Mouse (Mus musculus): ENCODE measurements around the gene Mycbp. TPM values are rescaled to one million over a fixed set of nuclear protein-coding genes. Genes with fewer than 3 reads are reported as not detected.

The Mycbp gene
- total RNA-seq, 2 experiments from 2014 or later = 18.3 to 19.5 TPM

- intact Hi-C loops (cut with DNase I) = no loop called here
- no peak for DNase-seq
- no peak overlapping the region for H3K27ac ChIP-seq
- TF ChIP-seq CTCF (IDR thresholded peaks at IDR 0.05) = no peak
- no peak overlapping the region for H3K4me3 ChIP-seq
Measured at GRCm38 (mm10) chr4:123949649-123950048, 45.0 kb downstream of the Mycbp start.

- intact Hi-C loops (cut with DNase I) = no loop called here
Measured at GRCm38 (mm10) chr4:123952059-123952458, 47.4 kb downstream of the Mycbp start.

DNA sequence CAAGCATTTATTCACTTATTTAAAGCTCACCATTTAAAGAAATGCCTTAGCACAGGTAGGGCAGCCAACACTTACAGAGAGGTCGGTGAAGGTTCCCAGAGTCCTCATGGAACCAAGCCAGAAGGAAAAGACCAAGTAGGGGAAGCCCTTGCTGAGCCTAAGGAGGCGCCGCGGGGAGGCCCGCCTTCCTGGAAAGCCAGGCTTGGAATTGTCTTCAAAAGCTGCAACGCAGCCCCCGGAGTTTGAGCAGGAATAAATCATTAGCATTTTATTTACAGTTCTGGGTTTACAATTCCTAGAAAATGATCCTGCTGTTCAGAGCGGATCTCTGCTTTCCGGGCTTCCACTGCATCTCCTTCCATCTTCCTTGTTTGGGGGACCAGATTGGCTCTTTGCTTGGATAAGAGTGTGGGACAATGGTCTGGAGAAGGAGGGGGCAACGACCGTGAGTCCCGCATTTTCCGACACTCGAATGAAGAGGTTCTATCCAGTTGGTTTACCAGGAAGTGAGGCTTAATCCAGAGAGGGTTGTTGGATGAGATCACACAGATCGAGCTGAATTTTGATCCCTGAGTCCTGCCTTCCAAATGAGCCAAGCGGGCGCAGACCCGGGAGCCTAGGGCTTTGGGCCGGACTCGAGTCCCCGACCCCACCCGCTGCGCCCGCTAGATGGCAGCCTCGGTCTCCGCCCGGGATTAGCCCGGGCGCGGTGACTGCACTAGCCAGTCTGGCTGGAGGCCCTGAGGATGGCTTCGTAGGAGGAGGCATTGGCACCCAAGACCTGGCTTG, 52.3 kb downstream of the Mycbp start:
- peak overlapping the region; percentile 42 for H3K4me3 ChIP-seq
- intact Hi-C loops (cut with DNase I) = no loop called here
- peak; percentile 85 for DNase-seq
- peak; percentile 86 for TF ChIP-seq CTCF (IDR thresholded peaks at IDR 0.05)
- H3K27ac ChIP-seq = no peak overlapping the region

More at GRCm38 (mm10) chr4:123952059-123952458, 47.4 kb downstream of the Mycbp start:
- Histone ChIP-seq H3K4me3 (no peak overlapping the region), H3K27ac (no peak overlapping the region)
- no peak for TF ChIP-seq CTCF (IDR thresholded peaks at IDR 0.05)
- no peak for DNase-seq

GRCm38 (mm10) chr4:123957492-123957808, 52.8 kb downstream of the Mycbp start:
- no peak overlapping the region for H3K27ac ChIP-seq
- intact Hi-C loops (cut with DNase I) = no loop called here
- H3K4me3 ChIP-seq = peak overlapping the region; percentile 42; the same call in 1 of the 2 replicates
- no peak for TF ChIP-seq CTCF (IDR thresholded peaks at IDR 0.05)
- DNase-seq = no peak

- DNase-seq = no peak
- no peak overlapping the region for H3K27ac ChIP-seq
- TF ChIP-seq CTCF (IDR thresholded peaks at IDR 0.05) = no peak
- intact Hi-C loops (cut with DNase I) = no loop called here
- no peak overlapping the region for H3K4me3 ChIP-seq
Measured at GRCm38 (mm10) chr4:123957891-123958290, 53.3 kb downstream of the Mycbp start.

DNA sequence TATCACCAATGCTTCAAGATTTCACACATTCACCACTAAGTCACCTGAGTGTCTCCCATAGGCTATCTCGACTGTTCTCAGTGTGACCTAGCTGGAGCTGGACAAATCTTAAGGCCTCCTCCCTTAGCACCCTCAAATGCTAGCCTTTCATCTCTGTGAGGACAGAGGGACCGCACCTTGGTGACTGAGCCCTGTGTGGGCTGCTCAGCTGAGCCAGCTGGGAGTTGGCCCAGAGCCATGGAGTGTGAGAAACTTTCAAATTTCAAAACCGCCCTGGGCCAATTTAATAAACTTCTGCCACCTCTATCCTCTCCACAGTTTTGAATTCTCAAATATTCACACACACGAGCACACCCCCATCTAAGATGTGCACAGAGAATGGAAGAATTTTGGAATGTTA, 56.3 kb downstream of the Mycbp start:
- no peak for DNase-seq
- no peak overlapping the region for H3K27ac ChIP-seq
- H3K4me3 ChIP-seq = no peak overlapping the region
- intact Hi-C loops (cut with DNase I) = no loop called here
- TF ChIP-seq CTCF (IDR thresholded peaks at IDR 0.05) = no peak

Other genes starting within 250 kb of the Mycbp start
- 10 to 100 TPM; 48.4 to 66.4 TPM for gene Macf1, start 220.5 kb upstream of the Mycbp start, total RNA-seq (2021)
- gene Ndufs5, start 186.6 kb upstream of the Mycbp start, total RNA-seq (2021) = 100 to 1,000 TPM; 242 to 305 TPM
- 10 to 100 TPM; 24.1 to 24.5 TPM for gene Akirin1, start 154.5 kb upstream of the Mycbp start, total RNA-seq (2021)
- not detected for gene Rhbdl2, start 117.0 kb upstream of the Mycbp start, total RNA-seq (2021)
- gene 4933427I04Rik, start 45.2 kb upstream of the Mycbp start, total RNA-seq (2021) = not detected
- 10 to 100 TPM; 20.0 to 23.3 TPM for gene Rragc, start 12.6 kb downstream of the Mycbp start, total RNA-seq (2021)
- gene 4930535I16Rik, start 13.2 kb downstream of the Mycbp start, total RNA-seq (2021) = not detected